In the genomic region with DNA sequence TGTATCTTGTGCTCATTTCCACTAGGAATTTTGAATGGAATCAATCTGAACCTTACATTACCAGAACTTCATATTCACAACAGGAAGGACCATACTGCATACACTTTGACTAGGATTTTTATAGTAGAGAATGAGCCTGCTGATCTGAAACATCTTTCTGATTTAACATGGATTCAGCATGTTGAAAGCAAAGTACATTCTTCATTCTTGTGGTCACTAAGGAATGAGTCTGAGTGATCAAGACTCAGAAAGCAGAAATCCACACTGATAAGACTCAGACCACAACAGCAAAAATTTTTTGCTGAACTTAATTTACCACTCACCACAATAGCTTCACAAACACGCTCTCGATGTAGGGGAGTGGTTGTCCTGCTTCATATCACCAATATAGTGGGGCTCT, we compare ENCODE assay signal across 33 mouse cellular contexts.
"Had no signal": no experiment of that assay in that cellular context is flagged by ENCODE, and none has a peak within 500 bp of the region (broad histone marks: within the 10 kb centered on the region; RNA-seq: fewer than 3 reads in every experiment).

No protein-coding gene starts in this region.

- H3K9ac ChIP-seq: limb, embryonic 12.5 days; limb, embryonic 13.5 days; limb, embryonic 15.5 days; liver, embryonic 12.5 days; liver, embryonic 13.5 days; liver, embryonic 14.5 days; liver, embryonic 15.5 days; liver, postnatal 0 days; lung, embryonic 14.5 days; lung, embryonic 15.5 days; midbrain, embryonic 12.5 days; midbrain, embryonic 13.5 days; midbrain, embryonic 15.5 days; neural tube, embryonic 12.5 days; neural tube, embryonic 13.5 days had no signal

- H3K27me3 ChIP-seq: limb, embryonic 12.5 days; limb, embryonic 13.5 days; limb, embryonic 15.5 days; liver, embryonic 12.5 days; liver, embryonic 13.5 days; liver, embryonic 15.5 days; lung, embryonic 15.5 days; megakaryocyte, embryonic 14.5 days; midbrain, embryonic 12.5 days; midbrain, embryonic 13.5 days; midbrain, embryonic 15.5 days; neural tube, embryonic 12.5 days; neural tube, embryonic 13.5 days had no signal

- H3K4me2 ChIP-seq: limb, embryonic 12.5 days; limb, embryonic 13.5 days; limb, embryonic 15.5 days; liver, embryonic 11.5 days; liver, embryonic 12.5 days; liver, embryonic 13.5 days; liver, embryonic 15.5 days; lung, embryonic 14.5 days; lung, embryonic 15.5 days; midbrain, embryonic 11.5 days; midbrain, embryonic 12.5 days; midbrain, embryonic 13.5 days; midbrain, embryonic 15.5 days; neural tube, embryonic 12.5 days; neural tube, embryonic 13.5 days had no signal

- H3K36me3 ChIP-seq: limb, embryonic 10.5 days; limb, embryonic 12.5 days; limb, embryonic 13.5 days; limb, embryonic 15.5 days; liver, embryonic 12.5 days; liver, embryonic 13.5 days; liver, embryonic 15.5 days; lung, embryonic 15.5 days; midbrain, embryonic 10.5 days; midbrain, embryonic 12.5 days; midbrain, embryonic 13.5 days; midbrain, embryonic 15.5 days; neural tube, embryonic 12.5 days; neural tube, embryonic 13.5 days had no signal

- DNase-seq: left cerebral cortex, postnatal 4 days; liver; liver, embryonic 13.5 days; liver, postnatal 0 days; lung, adult 18-20 months; lung, adult 2 months; lung, embryonic 14.5 days; lung, postnatal 10 days; lung, postnatal 14 days; lung, postnatal 36 days; lung, postnatal 4 days; midbrain, embryonic 14.5 days had no signal

- H3K27ac ChIP-seq: limb, embryonic 10.5 days; limb, embryonic 12.5 days; limb, embryonic 13.5 days; limb, embryonic 15.5 days; liver, embryonic 12.5 days; liver, embryonic 13.5 days; liver, embryonic 14.5 days; liver, embryonic 15.5 days; lung, embryonic 15.5 days; macrophage; midbrain, embryonic 10.5 days; midbrain, embryonic 12.5 days; midbrain, embryonic 13.5 days; midbrain, embryonic 15.5 days; neural tube, embryonic 12.5 days; neural tube, embryonic 13.5 days had no signal

- H3K9me3 ChIP-seq: limb, embryonic 10.5 days; limb, embryonic 12.5 days; limb, embryonic 13.5 days; limb, embryonic 15.5 days; liver, embryonic 12.5 days; liver, embryonic 13.5 days; liver, embryonic 15.5 days; lung, embryonic 15.5 days; midbrain, embryonic 10.5 days; midbrain, embryonic 12.5 days; midbrain, embryonic 13.5 days; midbrain, embryonic 15.5 days; neural tube, embryonic 12.5 days; neural tube, embryonic 13.5 days had no signal

- ATAC-seq: liver, embryonic 12.5 days; liver, postnatal 0 days; lung, postnatal 0 days; midbrain, embryonic 13.5 days; midbrain, embryonic 15.5 days; midbrain, embryonic 16.5 days had no signal

- H3K4me1 ChIP-seq: limb, embryonic 10.5 days; limb, embryonic 12.5 days; limb, embryonic 13.5 days; limb, embryonic 15.5 days; liver, embryonic 12.5 days; liver, embryonic 13.5 days; liver, embryonic 15.5 days; lung, embryonic 15.5 days; megakaryocyte, embryonic 14.5 days; midbrain, embryonic 10.5 days; midbrain, embryonic 12.5 days; midbrain, embryonic 13.5 days; midbrain, embryonic 15.5 days; neural tube, embryonic 12.5 days; neural tube, embryonic 13.5 days had no signal

- H3K4me3 ChIP-seq: limb, embryonic 10.5 days; limb, embryonic 12.5 days; limb, embryonic 13.5 days; limb, embryonic 15.5 days; liver, embryonic 12.5 days; liver, embryonic 13.5 days; liver, embryonic 15.5 days; lung, embryonic 15.5 days; megakaryocyte, embryonic 14.5 days; midbrain, embryonic 10.5 days; midbrain, embryonic 12.5 days; midbrain, embryonic 13.5 days; midbrain, embryonic 15.5 days; myocyte; neural tube, embryonic 12.5 days; neural tube, embryonic 13.5 days had no signal
